Mouse (Mus musculus) kidney, embryonic 14.5 days (tissue): ENCODE data around the gene Gm28308. TPM values are rescaled to one million over a fixed set of nuclear protein-coding genes. Genes with fewer than 3 reads are reported as not detected.
A peak's percentile ranks its signal among the peaks of the same experiment; 100 is the strongest.

Experiments used
- ATAC-seq: fragments of 200-750 bp; cut with Nextera tagmentation; 2 replicates; pipeline ENCODE4 v1.8.0; 2017; ENCODE audit warnings: moderate number of reproducible peaks, mild to moderate bottlenecking, moderate TSS enrichment, moderate library complexity; ENCODE audit not compliant: low FRiP score, low TSS enrichment
- H3K27ac ChIP-seq: fragments of 300-500 bp; sonication (generic); 2 replicates; pipeline ENCODE4 v1.5.1; 2014; ENCODE audit warnings: low read depth, mild to moderate bottlenecking, low read length, moderate library complexity, mixed read lengths
- H3K27me3 ChIP-seq: fragments of 300-500 bp; sonication (generic); 2 replicates; pipeline ENCODE4 v1.6.1; 2014; ENCODE audit warnings: mild to moderate bottlenecking, low read length; ENCODE audit not compliant: control insufficient read depth, insufficient read depth
- H3K36me3 ChIP-seq: fragments of 300-500 bp; sonication (generic); 2 replicates; pipeline ENCODE4 v1.6.1; 2014; ENCODE audit warnings: low read length, mixed read lengths; ENCODE audit not compliant: control insufficient read depth, insufficient read depth
- H3K4me1 ChIP-seq: fragments of 300-500 bp; sonication (generic); 2 replicates; pipeline ENCODE4 v1.6.1; 2014; ENCODE audit warnings: low read length, mixed read lengths; ENCODE audit not compliant: control insufficient read depth, insufficient read depth
- H3K4me2 ChIP-seq: fragments of 300-500 bp; sonication (generic); replicated peaks from 2 replicates; pipeline ENCODE4 v1.6.1; 2014; ENCODE audit warnings: low read depth, mild to moderate bottlenecking, low read length
- H3K4me3 ChIP-seq: fragments of 300-500 bp; sonication (generic); 2 replicates; pipeline ENCODE4 v1.5.1; 2014; ENCODE audit warnings: mild to moderate bottlenecking, low read length
- H3K9ac ChIP-seq: fragments of 300-500 bp; sonication (generic); 2 replicates; pipeline ENCODE4 v1.6.1; 2014; ENCODE audit warnings: low read depth, mild to moderate bottlenecking, low read length, moderate library complexity
- H3K9me3 ChIP-seq: fragments of 300-500 bp; sonication (generic); 2 replicates; pipeline ENCODE4 v1.6.1; 2016; ENCODE audit warnings: low read length; ENCODE audit not compliant: control insufficient read depth
- WGBS: fragments of 180-500 bp; shearing (Covaris S2); extraction: QIAGEN DNeasy Blood & Tissue Kit; methylation state at CpG from one replicate; pipeline ENCODE4 v1.1.7; 2014; 5-methylcytosine and 5-hydroxymethylcytosine counted together
- polyA plus RNA-seq: library from polyadenylated mRNA; unstranded; fragments of >200 nt; fragmentation: Nextera tagmentation; extraction: Ambion mirVana; gene quantifications from 2 replicates; pipeline ENCODE4 v1.2.1, GENCODE M21; 2014

Gene Gm28308
- polyA plus RNA-seq, 1 experiment from 2014 or later = not detected

DNA sequence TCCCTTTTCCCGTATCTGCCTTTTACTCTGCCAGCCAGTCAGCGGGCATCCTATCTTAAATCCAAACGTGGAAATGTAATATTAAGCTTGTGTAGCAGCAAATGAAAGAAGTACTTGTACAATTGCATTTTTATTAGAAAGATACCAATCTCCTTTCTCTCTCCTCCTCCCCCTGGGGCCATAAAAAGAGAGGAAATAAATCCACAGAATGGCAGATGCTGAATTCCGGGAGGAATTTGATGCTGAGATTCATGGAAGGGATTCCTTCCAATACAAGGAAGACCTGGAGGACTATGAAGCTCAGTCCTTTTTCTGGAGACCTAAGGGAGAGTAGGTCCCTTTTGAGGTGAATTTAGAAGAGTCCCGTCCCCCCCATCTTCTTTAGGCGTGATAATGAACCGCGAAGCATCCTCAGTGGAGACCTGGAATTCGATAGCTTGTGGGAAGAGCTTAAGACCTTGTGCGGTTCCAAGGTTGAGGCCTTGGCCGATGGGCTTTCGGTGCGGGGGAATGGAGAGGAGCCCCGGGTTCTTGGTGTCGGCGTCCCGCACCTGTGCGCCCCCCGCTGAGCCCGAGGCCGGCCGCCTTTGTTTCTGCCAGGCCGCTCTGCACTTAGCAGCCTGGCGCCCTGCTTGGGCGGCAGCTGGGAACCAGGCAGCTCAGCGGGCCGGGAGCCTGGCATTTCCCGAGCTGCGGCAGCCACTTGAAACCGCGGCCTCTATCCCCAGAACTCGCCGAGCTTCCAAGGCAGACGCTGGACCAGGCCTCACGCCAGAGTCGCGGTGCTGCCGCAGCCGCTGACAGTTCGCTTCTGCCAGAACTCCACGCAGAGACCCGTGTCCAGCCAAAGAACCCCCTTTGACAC lies 44.7 kb downstream of the Gm28308 start:
- Histone ChIP-seq H3K9me3 (no peaks in the 10 kb centered on the region), H3K36me3 (peaks cover 15% of the 10 kb centered on the region; the same call in 1 of the 2 replicates), H3K27ac (peak overlapping the region; percentile 90), H3K9ac (peak overlapping the region; percentile 71), H3K4me2 (peak overlapping the region; percentile 49), H3K27me3 (no peaks in the 10 kb centered on the region; the same call in 1 of the 2 replicates), H3K4me1 (peaks cover 89% of the 10 kb centered on the region), H3K4me3 (peak overlapping the region; percentile 24)
- no peak for ATAC-seq
- WGBS = 4% methylated on average over 41 of the region's 42 CpGs

DNA sequence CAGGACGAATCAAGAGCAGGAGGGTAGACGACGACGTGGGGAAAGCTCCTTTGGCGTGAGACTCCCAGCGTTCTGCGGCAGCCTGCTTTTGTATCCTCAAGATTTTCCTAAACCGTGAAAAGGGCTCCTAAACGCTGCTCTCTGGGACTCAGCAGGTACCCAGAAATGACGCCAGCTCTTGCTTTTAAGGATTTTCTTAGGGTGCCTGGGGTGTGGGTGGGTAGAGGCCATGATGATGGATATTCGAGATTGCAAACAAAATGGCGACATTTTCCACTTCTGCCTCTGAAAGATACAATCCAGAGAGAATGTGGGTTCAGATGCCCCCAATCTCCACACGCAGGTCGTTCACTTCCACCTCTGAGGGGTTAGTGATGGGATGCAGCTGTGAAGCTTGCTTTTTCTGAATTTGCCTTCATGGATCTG lies 45.4 kb downstream of the Gm28308 start:
- WGBS = 24% methylated on average over 14 of the region's 14 CpGs
- Histone ChIP-seq H3K27ac (peak overlapping the region; percentile 90), H3K4me3 (no peak overlapping the region), H3K9me3 (no peaks in the 10 kb centered on the region), H3K4me1 (peaks cover 89% of the 10 kb centered on the region), H3K9ac (peak overlapping the region; percentile 32; the same call in 1 of the 2 replicates), H3K4me2 (peak overlapping the region; percentile 49), H3K36me3 (peaks cover 15% of the 10 kb centered on the region; the same call in 1 of the 2 replicates), H3K27me3 (no peaks in the 10 kb centered on the region; the same call in 1 of the 2 replicates)
- no peak for ATAC-seq

DNA sequence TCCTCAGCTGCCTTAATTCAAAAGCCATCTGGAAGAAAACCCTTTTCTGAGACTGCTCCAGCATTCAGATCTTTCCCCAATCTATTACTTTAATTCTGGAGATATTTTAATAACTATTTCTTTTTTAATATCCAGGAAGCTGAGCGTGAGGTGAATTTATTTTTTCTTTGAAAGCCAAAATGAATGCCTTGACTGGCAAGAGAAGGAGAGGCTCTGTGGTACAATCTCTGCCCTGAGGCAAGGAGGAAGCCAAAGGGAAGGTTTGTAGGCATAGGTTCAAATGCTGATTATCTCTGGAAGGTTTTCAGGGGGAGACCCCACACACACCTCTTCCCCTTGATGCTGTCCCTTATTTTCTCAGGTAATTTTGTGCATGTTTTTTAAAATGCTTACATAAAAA lies 46.0 kb downstream of the Gm28308 start:
- H3K27me3 ChIP-seq = no peaks in the 10 kb centered on the region; the same call in 1 of the 2 replicates
- H3K4me2 ChIP-seq = peak overlapping the region; percentile 19; the same call in 1 of the 2 replicates
- H3K4me1 ChIP-seq = peaks cover 88% of the 10 kb centered on the region
- peak overlapping the region; percentile 32; the same call in 1 of the 2 replicates for H3K9ac ChIP-seq
- ATAC-seq = no peak
- H3K27ac ChIP-seq = peak overlapping the region; percentile 90
- H3K9me3 ChIP-seq = no peaks in the 10 kb centered on the region
- H3K4me3 ChIP-seq = no peak overlapping the region
- H3K36me3 ChIP-seq = peaks cover 15% of the 10 kb centered on the region; the same call in 1 of the 2 replicates
- WGBS = 41% methylated on average over 1 of the region's 1 CpGs

DNA sequence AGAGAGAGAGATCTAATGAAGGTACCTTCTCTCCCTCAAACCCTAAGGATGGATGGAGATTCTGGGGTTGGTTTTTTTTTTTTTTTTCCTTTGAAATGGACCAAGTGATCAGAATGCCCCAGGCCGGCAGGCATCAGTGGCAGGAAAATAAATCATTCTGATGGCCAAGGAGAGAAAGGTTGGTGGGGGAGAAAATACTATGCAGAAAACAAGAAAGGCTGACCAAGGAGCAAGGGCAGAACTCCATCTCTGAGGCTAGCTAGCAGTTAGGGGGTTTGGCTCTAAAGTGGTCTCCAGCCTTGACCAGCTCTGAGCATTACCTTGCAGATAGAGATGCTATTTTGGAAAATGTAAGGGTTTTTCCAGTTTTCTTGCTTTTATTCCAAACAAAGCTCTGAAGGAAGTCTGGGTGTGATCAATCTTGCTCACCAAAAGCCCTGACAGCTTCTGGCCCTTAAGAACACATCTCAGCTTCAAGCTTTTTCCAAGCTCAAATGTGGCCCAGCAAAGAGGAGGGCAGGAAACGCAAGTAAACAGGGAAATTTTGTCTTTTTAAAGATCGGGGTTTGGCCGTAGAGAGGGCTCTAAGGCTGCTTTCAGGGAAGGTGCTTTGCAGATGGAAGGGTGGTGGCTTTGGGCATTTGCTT lies 46.6 kb downstream of the Gm28308 start:
- peaks cover 88% of the 10 kb centered on the region for H3K4me1 ChIP-seq
- H3K9me3 ChIP-seq = no peaks in the 10 kb centered on the region
- 20% methylated on average over 4 of the region's 4 CpGs for WGBS
- no peak overlapping the region; the same call in 1 of the 2 replicates for H3K4me3 ChIP-seq
- peak overlapping the region; percentile 32; the same call in 1 of the 2 replicates for H3K9ac ChIP-seq
- H3K27ac ChIP-seq = peak overlapping the region; percentile 90
- peak overlapping the region; percentile 19; the same call in 1 of the 2 replicates for H3K4me2 ChIP-seq
- H3K27me3 ChIP-seq = no peaks in the 10 kb centered on the region; the same call in 1 of the 2 replicates
- H3K36me3 ChIP-seq = peaks cover 15% of the 10 kb centered on the region; the same call in 1 of the 2 replicates
- no peak for ATAC-seq

DNA sequence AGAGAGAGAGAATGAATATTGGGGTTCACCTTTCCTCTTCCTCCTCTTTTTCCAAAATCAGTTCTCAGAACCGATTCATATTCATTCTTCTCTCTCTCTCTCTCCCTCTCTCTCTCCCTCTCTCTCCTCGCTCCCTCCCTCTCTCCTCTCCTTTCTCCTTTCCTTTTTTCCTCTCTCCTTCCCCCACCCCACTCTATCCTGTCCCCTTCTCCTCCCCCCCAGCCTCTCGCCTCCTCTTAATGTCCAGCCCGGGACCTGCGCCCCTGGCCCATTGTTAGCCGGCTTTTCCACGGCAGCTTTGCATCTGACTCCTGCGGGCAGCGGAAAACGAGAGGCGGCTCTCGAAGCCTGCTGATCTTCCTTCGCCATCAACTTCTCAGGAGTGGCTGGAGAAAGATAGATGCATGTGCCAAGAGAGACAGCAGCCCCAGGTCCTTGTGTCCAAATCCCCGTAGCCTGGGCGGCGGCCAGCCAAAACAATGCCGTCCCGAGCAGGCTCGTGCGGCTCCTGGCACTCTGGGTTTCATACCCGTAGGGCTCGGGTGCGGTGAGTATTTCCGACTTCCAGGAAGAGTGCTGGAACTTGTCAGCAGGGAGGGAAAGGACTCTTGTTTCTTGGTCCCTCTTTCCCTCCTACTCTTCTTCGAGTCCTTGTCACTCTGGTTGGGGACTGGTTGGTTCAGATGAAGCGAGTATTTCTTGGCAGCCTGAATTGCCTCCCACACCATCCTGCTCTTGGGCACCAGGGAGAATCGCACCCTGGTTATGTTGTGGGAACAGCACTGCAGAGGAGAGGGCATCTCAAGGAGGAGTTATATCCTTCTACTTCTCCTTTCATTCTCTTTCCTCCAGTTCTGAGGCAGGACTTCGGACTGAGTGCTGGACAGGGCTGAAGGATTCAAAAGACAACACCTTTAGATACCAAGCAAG lies 47.4 kb downstream of the Gm28308 start:
- peak overlapping the region; percentile 88 for H3K27ac ChIP-seq
- peak overlapping the region; percentile 76 for H3K4me2 ChIP-seq
- peaks cover 10% of the 10 kb centered on the region; the same call in 1 of the 2 replicates for H3K36me3 ChIP-seq
- H3K9me3 ChIP-seq = no peaks in the 10 kb centered on the region
- H3K4me3 ChIP-seq = peak overlapping the region; percentile 38; the same call in 1 of the 2 replicates
- peak overlapping the region; percentile 59 for H3K9ac ChIP-seq
- ATAC-seq = no peak
- H3K4me1 ChIP-seq = peaks cover 85% of the 10 kb centered on the region
- WGBS = 5% methylated on average over 28 of the region's 28 CpGs
- no peaks in the 10 kb centered on the region; the same call in 1 of the 2 replicates for H3K27me3 ChIP-seq

DNA sequence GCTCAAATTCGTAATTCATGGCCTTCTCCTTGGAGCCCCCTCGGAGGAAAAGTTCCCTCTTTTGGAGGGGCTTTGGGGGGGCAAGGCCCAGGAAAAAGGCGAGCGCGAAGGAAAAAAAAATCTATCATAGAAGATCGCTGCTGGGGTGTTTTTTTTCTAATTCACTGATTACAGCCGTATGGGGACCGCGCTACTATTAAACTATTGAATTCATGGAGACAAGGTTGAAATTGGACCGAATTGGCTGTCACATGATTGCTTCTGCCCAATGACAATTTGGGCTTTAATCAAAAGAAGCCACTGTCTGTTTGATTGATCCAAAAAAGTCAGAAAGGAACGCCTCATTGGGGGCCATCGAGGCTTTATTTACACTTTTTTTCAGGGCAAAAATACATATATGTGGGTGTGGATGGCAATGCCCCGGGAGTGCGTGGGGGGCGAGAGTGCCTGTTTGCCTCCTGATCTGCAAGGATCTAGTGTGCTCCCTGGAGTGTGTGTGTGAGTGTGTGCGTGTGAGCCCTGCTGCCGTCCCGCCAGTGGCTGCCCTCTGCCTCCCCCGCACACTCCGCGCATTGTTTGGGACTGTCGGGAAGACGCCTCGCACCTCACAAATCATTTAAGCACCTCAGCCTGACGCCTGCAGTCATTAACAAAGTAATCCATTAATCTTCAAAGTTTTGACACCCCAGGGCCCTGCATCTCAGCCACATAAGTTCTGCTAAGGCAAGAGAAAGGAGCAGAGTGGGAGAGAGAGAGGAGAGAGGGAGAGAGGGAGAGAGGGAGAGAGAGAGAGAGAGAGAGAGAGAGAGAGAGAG lies 48.3 kb downstream of the Gm28308 start, which contains the start of gene Hoxa2:
Gene Hoxa2 (minus strand): TSS at position 206 of the 815 bp plus-strand sequence.
- Histone ChIP-seq H3K9me3 (no peaks in the 10 kb centered on the region), H3K27me3 (no peaks in the 10 kb centered on the region; the same call in 1 of the 2 replicates), H3K9ac (peak within 1 kb of the TSS; percentile 72), H3K4me3 (peak within 1 kb of the TSS; percentile 38), H3K36me3 (peaks cover 2% of the 10 kb centered on the region; the same call in 1 of the 2 replicates), H3K4me2 (peak within 1 kb of the TSS; percentile 76), H3K27ac (peak within 1 kb of the TSS; percentile 88), H3K4me1 (peaks cover 85% of the 10 kb centered on the region)
- under 1% methylated on average over 25 of the region's 25 CpGs for WGBS
- 0 out of 2 replicates have a peak, but pooled peaks have one; percentile 15 for ATAC-seq

DNA sequence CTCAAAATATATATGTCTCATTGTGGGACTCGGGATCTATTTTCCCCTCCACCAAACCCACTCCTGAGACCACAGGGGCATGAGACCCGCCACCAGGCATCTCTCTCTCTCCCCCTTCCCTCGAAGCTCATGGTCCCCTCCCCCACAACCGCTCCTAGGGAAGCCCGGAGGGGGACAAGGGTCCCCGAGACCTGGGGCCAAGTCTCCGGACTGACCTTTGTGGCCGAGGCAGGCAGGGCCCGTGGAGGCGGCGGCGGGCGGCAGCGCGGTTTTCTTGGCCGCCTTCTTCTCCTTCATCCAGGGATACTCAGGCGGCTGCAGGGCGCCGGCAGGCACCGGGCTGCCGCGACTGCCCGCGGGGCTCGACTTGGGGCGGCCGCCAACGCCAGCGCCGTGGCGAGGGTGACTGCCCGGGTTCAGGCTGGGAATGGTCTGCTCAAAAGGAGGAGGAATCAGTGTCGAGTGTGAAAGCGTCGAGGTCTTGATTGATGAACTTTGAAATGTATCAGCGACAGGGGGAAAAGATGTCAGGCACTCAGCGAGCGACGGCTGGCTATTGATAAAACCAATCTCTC lies 49.0 kb downstream of the Gm28308 start:
- Histone ChIP-seq H3K4me2 (peak overlapping the region; percentile 76), H3K4me1 (peaks cover 87% of the 10 kb centered on the region), H3K9me3 (no peaks in the 10 kb centered on the region), H3K36me3 (no peaks in the 10 kb centered on the region), H3K4me3 (peak overlapping the region; percentile 38), H3K27me3 (no peaks in the 10 kb centered on the region; the same call in 1 of the 2 replicates), H3K9ac (peak overlapping the region; percentile 72), H3K27ac (peak overlapping the region; percentile 88)
- under 1% methylated on average over 38 of the region's 39 CpGs for WGBS
- ATAC-seq = no peak
